Mouse (Mus musculus) ES-Bruce4 (cell line): Measurements from ENCODE around the gene Ccr1l1. TPM values are rescaled to one million over a fixed set of nuclear protein-coding genes. Genes with fewer than 3 reads are reported as not detected.

Experiments used
- H3K27ac ChIP-seq: 2 replicates; pipeline ENCODE4 v1.5.1; 2012; ENCODE audit warnings: low read length, inconsistent platforms; ENCODE audit not compliant: insufficient read depth
- H3K27me3 ChIP-seq: 2 replicates; pipeline ENCODE4 v1.6.1; 2012; ENCODE audit warnings: mild to moderate bottlenecking, low read length, inconsistent platforms; ENCODE audit not compliant: control insufficient read depth, poor library complexity, insufficient read depth, severe bottlenecking
- H3K36me3 ChIP-seq: 2 replicates; pipeline ENCODE4 v1.6.1; 2012; ENCODE audit warnings: inconsistent platforms, mild to moderate bottlenecking, low read length, moderate library complexity; ENCODE audit not compliant: control insufficient read depth, poor library complexity, insufficient read depth, severe bottlenecking
- H3K4me1 ChIP-seq: one replicate; pipeline ENCODE4 v1.8.1; 2011; ENCODE audit warnings: low read length; ENCODE audit not compliant: control insufficient read depth, insufficient read depth
- H3K4me3 ChIP-seq: 2 replicates; pipeline ENCODE4 v1.5.1; 2011; ENCODE audit warnings: low read depth, mild to moderate bottlenecking, low read length
- H3K9ac ChIP-seq: 2 replicates; pipeline ENCODE4 v1.6.1; 2012; ENCODE audit warnings: low read depth, mild to moderate bottlenecking, inconsistent platforms; ENCODE audit not compliant: poor library complexity, severe bottlenecking
- H3K9me3 ChIP-seq: replicated peaks from 2 replicates; pipeline ENCODE4 v1.6.1; 2012; ENCODE audit warnings: mild to moderate bottlenecking, low read length, inconsistent platforms; ENCODE audit not compliant: control insufficient read depth, poor library complexity, insufficient read depth, severe bottlenecking
- CTCF ChIP-seq: IDR thresholded peaks from one replicate; pipeline ENCODE4 v1.8.1; 2011; ENCODE audit warnings: low read depth, low read length
- EP300 ChIP-seq: IDR thresholded peaks from 2 replicates; pipeline ENCODE4 v1.6.1; 2011; ENCODE audit warnings: low read depth, low read length; ENCODE audit not compliant: insufficient read depth
- POLR2A ChIP-seq: IDR thresholded peaks from one replicate; pipeline ENCODE4 v1.8.1; 2011; ENCODE audit warnings: low read length; ENCODE audit not compliant: insufficient read depth
- polyA plus RNA-seq: library from polyadenylated mRNA; stranded (reverse); fragments of >200 nt; gene quantifications from 2 replicates; pipeline ENCODE4 v1.2.4, GENCODE M21; 2011; ENCODE audit warnings: low read depth; ENCODE audit not compliant: missing spikeins, insufficient read depth, insufficient read length

The Ccr1l1 gene
- polyA plus RNA-seq, 1 experiment: not detected

- Histone ChIP-seq H3K36me3 (no peaks in the 10 kb centered on the region), H3K27me3 (no peaks in the 10 kb centered on the region; the same call in 1 of the 2 replicates), H3K4me1 (peaks cover 4% of the 10 kb centered on the region), H3K4me3 (no peak overlapping the region), H3K27ac (no peak overlapping the region), H3K9ac (no peak overlapping the region), H3K9me3 (no peaks in the 10 kb centered on the region)
- TF ChIP-seq EP300 (no peak), CTCF (no peak), POLR2A (no peak)
Observed at GRCm38 (mm10) chr9:123929936-123930335, 48.3 kb downstream of the Ccr1l1 start.

GRCm38 (mm10) chr9:123928759-123929246 is 49.4 kb downstream of the Ccr1l1 start:
- H3K27ac ChIP-seq: peak overlapping the region; percentile 45

GRCm38 (mm10) chr9:123928118-123928758 is 50.0 kb downstream of the Ccr1l1 start:
- TF ChIP-seq POLR2A (no peak), EP300 (peak; percentile 33; the same call in 1 of the 2 replicates), CTCF (no peak)
- H3K36me3 ChIP-seq: no peaks in the 10 kb centered on the region
- H3K4me1 ChIP-seq: peaks cover 4% of the 10 kb centered on the region
- no peak overlapping the region for H3K4me3 ChIP-seq
- no peaks in the 10 kb centered on the region; the same call in 1 of the 2 replicates for H3K27me3 ChIP-seq
- H3K9ac ChIP-seq: no peak overlapping the region
- H3K9me3 ChIP-seq: no peaks in the 10 kb centered on the region
- H3K27ac ChIP-seq: no peak overlapping the region

More at GRCm38 (mm10) chr9:123928759-123929246, 49.4 kb downstream of the Ccr1l1 start:
- no peaks in the 10 kb centered on the region; the same call in 1 of the 2 replicates for H3K27me3 ChIP-seq
- TF ChIP-seq CTCF (no peak), EP300 (no peak), POLR2A (no peak)
- no peaks in the 10 kb centered on the region for H3K36me3 ChIP-seq
- H3K4me3 ChIP-seq: no peak overlapping the region
- peaks cover 4% of the 10 kb centered on the region for H3K4me1 ChIP-seq
- no peaks in the 10 kb centered on the region for H3K9me3 ChIP-seq
- no peak overlapping the region for H3K9ac ChIP-seq

- H3K27me3 ChIP-seq: peaks cover 2% of the 10 kb centered on the region
- 0 out of 2 replicates have a peak overlapping the region, but pooled peaks have one; percentile 12 for H3K27ac ChIP-seq
- peaks cover 4% of the 10 kb centered on the region for H3K4me1 ChIP-seq
- H3K9ac ChIP-seq: no peak overlapping the region
- H3K4me3 ChIP-seq: no peak overlapping the region
- no peaks in the 10 kb centered on the region for H3K9me3 ChIP-seq
- no peaks in the 10 kb centered on the region for H3K36me3 ChIP-seq
- TF ChIP-seq CTCF (no peak), EP300 (peak; percentile 73; the same call in 1 of the 2 replicates)
Observed at GRCm38 (mm10) chr9:123927281-123927960, 50.8 kb downstream of the Ccr1l1 start.

Other genes with a start within 250 kb of the Ccr1l1 start
- not detected in 2 replicates for gene Cxcr6, start 171.9 kb downstream of the Ccr1l1 start, polyA plus RNA-seq
- 10.2 and 10.3 TPM in 2 replicates for gene Fyco1, start 126.5 kb downstream of the Ccr1l1 start, polyA plus RNA-seq
- gene Xcr1, start 116.4 kb downstream of the Ccr1l1 start, polyA plus RNA-seq: not detected in 2 replicates
- not detected in 2 replicates for gene Ccr1, start 9.7 kb downstream of the Ccr1l1 start, polyA plus RNA-seq
- not detected in 2 replicates for gene Ccr3, start 43.6 kb upstream of the Ccr1l1 start, polyA plus RNA-seq
- not detected in 2 replicates for gene Ccr2, start 123.5 kb upstream of the Ccr1l1 start, polyA plus RNA-seq
- 5.3 and 7.6 TPM in 2 replicates for gene Ccr5, start 143.1 kb upstream of the Ccr1l1 start, polyA plus RNA-seq